Mouse (Mus musculus): ENCODE data around the gene Klhl26. TPM values are rescaled to one million over a fixed set of nuclear protein-coding genes. Genes with fewer than 3 reads are reported as not detected.
A peak's percentile ranks its signal among the peaks of the same experiment; 100 is the strongest.

The Klhl26 gene
- polyA plus RNA-seq, 1 experiment from 2014 or later = 19.1 TPM

- Histone ChIP-seq H3K27me3 (ENCODE audit: insufficient read depth, low read length) (no peaks in the 10 kb centered on the region), H3K9ac (ENCODE audit: low read depth, low read length) (no peak overlapping the region), H3K27ac (no peak overlapping the region), H3K36me3 (ENCODE audit: insufficient read depth, low read length) (no peaks in the 10 kb centered on the region), H3K4me1 (replicated peaks; ENCODE audit: insufficient read depth, low read length) (no peaks in the 10 kb centered on the region), H3K4me2 (ENCODE audit: low read length) (no peak overlapping the region), H3K9me3 (replicated peaks; ENCODE audit: low read length) (no peaks in the 10 kb centered on the region), H3K4me3 (replicated peaks; ENCODE audit: low read depth, low read length) (no peak overlapping the region)
- no peak for TF ChIP-seq CTCF (IDR thresholded peaks at IDR 0.05; ENCODE audit: low read depth)
- DNase-seq (ENCODE audit: low spot score) = no peak
- 79% methylated on average over 3 of the region's 3 CpGs for WGBS
- no peak for ATAC-seq (replicated peaks; ENCODE audit: low FRiP score, low read depth)
Observed at GRCm38 (mm10) chr8:70458462-70458861, 18.3 kb downstream of the Klhl26 start.

GRCm38 (mm10) chr8:70457882-70458281, 18.9 kb downstream of the Klhl26 start:
- DNase-seq (ENCODE audit: low spot score) (no peak), ATAC-seq (replicated peaks; ENCODE audit: low FRiP score, low read depth) (no peak)
- Histone ChIP-seq H3K9me3 (replicated peaks; ENCODE audit: low read length) (no peaks in the 10 kb centered on the region), H3K4me3 (replicated peaks; ENCODE audit: low read depth, low read length) (no peak overlapping the region), H3K4me2 (ENCODE audit: low read length) (no peak overlapping the region), H3K27ac (no peak overlapping the region), H3K27me3 (ENCODE audit: insufficient read depth, low read length) (no peaks in the 10 kb centered on the region), H3K9ac (ENCODE audit: low read depth, low read length) (no peak overlapping the region), H3K4me1 (replicated peaks; ENCODE audit: insufficient read depth, low read length) (no peaks in the 10 kb centered on the region), H3K36me3 (ENCODE audit: insufficient read depth, low read length) (no peaks in the 10 kb centered on the region)
- no peak for TF ChIP-seq CTCF (IDR thresholded peaks at IDR 0.05; ENCODE audit: low read depth)
- WGBS = 85% methylated on average over 6 of the region's 6 CpGs

- no peaks in the 10 kb centered on the region for H3K27me3 ChIP-seq (ENCODE audit: insufficient read depth, low read length)
- no peak overlapping the region for H3K4me3 ChIP-seq (replicated peaks; ENCODE audit: low read depth, low read length)
- no peak for TF ChIP-seq CTCF (IDR thresholded peaks at IDR 0.05; ENCODE audit: low read depth)
- DNase-seq (ENCODE audit: low spot score) (no peak), ATAC-seq (replicated peaks; ENCODE audit: low FRiP score, low read depth) (no peak)
- no peak overlapping the region for H3K27ac ChIP-seq
- 89% methylated on average over 1 of the region's 1 CpGs for WGBS
- H3K9ac ChIP-seq (ENCODE audit: low read depth, low read length) = no peak overlapping the region
- no peaks in the 10 kb centered on the region for H3K9me3 ChIP-seq (replicated peaks; ENCODE audit: low read length)
- H3K4me1 ChIP-seq (replicated peaks; ENCODE audit: insufficient read depth, low read length) = no peaks in the 10 kb centered on the region
- H3K36me3 ChIP-seq (ENCODE audit: insufficient read depth, low read length) = peaks cover 8% of the 10 kb centered on the region
- no peak overlapping the region for H3K4me2 ChIP-seq (ENCODE audit: low read length)
Observed at GRCm38 (mm10) chr8:70456996-70457395, 19.8 kb downstream of the Klhl26 start.

- Histone ChIP-seq H3K4me3 (replicated peaks; ENCODE audit: low read depth, low read length) (no peak overlapping the region), H3K4me2 (ENCODE audit: low read length) (no peak overlapping the region), H3K9me3 (replicated peaks; ENCODE audit: low read length) (no peaks in the 10 kb centered on the region), H3K9ac (ENCODE audit: low read depth, low read length) (no peak overlapping the region), H3K36me3 (ENCODE audit: insufficient read depth, low read length) (peaks cover 28% of the 10 kb centered on the region), H3K27ac (no peak overlapping the region), H3K4me1 (replicated peaks; ENCODE audit: insufficient read depth, low read length) (no peaks in the 10 kb centered on the region), H3K27me3 (ENCODE audit: insufficient read depth, low read length) (no peaks in the 10 kb centered on the region)
- TF ChIP-seq CTCF (IDR thresholded peaks at IDR 0.05; ENCODE audit: low read depth) = no peak
- 90% methylated on average over 5 of the region's 5 CpGs for WGBS
- DNase-seq (ENCODE audit: low spot score) = no peak
- no peak for ATAC-seq (replicated peaks; ENCODE audit: low FRiP score, low read depth)
Observed at GRCm38 (mm10) chr8:70453852-70454251, 22.9 kb downstream of the Klhl26 start.

GRCm38 (mm10) chr8:70452196-70452966, 24.4 kb downstream of the Klhl26 start:
- TF ChIP-seq CTCF (IDR thresholded peaks at IDR 0.05; ENCODE audit: low read depth) = no peak
- Histone ChIP-seq H3K36me3 (ENCODE audit: insufficient read depth, low read length) (peaks cover 28% of the 10 kb centered on the region), H3K4me3 (replicated peaks; ENCODE audit: low read depth, low read length) (no peak overlapping the region), H3K4me1 (replicated peaks; ENCODE audit: insufficient read depth, low read length) (no peaks in the 10 kb centered on the region), H3K27me3 (ENCODE audit: insufficient read depth, low read length) (no peaks in the 10 kb centered on the region), H3K27ac (no peak overlapping the region), H3K9me3 (replicated peaks; ENCODE audit: low read length) (no peaks in the 10 kb centered on the region), H3K4me2 (ENCODE audit: low read length) (no peak overlapping the region), H3K9ac (ENCODE audit: low read depth, low read length) (no peak overlapping the region)
- 76% methylated on average over 52 of the region's 52 CpGs for WGBS
- no peak; the same call in 1 of the 2 replicates for ATAC-seq (replicated peaks; ENCODE audit: low FRiP score, low read depth)
- no peak for DNase-seq (ENCODE audit: low spot score)

- Histone ChIP-seq H3K27ac (no peak overlapping the region), H3K36me3 (ENCODE audit: insufficient read depth, low read length) (peaks cover 28% of the 10 kb centered on the region), H3K4me1 (replicated peaks; ENCODE audit: insufficient read depth, low read length) (no peaks in the 10 kb centered on the region), H3K27me3 (ENCODE audit: insufficient read depth, low read length) (no peaks in the 10 kb centered on the region), H3K9ac (ENCODE audit: low read depth, low read length) (no peak overlapping the region), H3K4me2 (ENCODE audit: low read length) (no peak overlapping the region), H3K4me3 (replicated peaks; ENCODE audit: low read depth, low read length) (no peak overlapping the region), H3K9me3 (replicated peaks; ENCODE audit: low read length) (no peaks in the 10 kb centered on the region)
- ATAC-seq (replicated peaks; ENCODE audit: low FRiP score, low read depth) = 0 out of 2 replicates have a peak, but pooled peaks have one; percentile 14
- WGBS = 54% methylated on average over 19 of the region's 19 CpGs
- DNase-seq (ENCODE audit: low spot score) = no peak
- TF ChIP-seq CTCF (IDR thresholded peaks at IDR 0.05; ENCODE audit: low read depth) = peak; percentile 12; the same call in 1 of the 2 replicates
Observed at GRCm38 (mm10) chr8:70447639-70448420, 28.9 kb downstream of the Klhl26 start.
